Mouse (Mus musculus): ENCODE measurements around the gene Ager. TPM values are rescaled to one million over a fixed set of nuclear protein-coding genes. Genes with fewer than 3 reads are reported as not detected.

The Ager gene
- 2.8 and 3.9 TPM in 2 replicates for polyA plus RNA-seq (2015; fragmentation: Nextera tagmentation; extraction: Ambion mirVana)

DNA sequence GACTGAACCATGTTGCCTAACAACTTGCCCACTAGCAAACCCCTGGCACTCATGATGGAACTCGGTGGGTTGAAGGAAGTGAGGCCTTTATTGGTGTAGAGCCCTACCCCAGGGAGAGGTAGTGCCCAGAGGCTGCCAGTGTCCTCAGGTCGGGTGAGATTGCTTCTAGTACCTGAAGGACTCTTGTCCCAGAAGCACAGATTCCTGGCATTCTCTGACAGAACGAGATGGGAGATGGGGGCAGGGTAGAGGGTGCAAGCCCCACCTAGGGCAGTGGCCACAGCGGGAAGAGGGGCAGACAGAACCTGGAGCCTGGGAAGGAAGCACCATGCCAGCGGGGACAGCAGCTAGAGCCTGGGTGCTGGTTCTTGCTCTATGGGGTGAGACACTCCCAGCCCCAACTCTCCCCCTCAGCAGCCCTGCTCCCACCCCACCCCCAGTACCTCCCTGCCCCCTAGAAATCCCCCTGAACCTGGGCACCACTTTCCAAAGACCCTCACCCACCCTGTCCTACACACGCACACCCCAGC is at the start of gene Ager:
Gene Ager (plus strand): TSS at position 297 of the 530 bp plus-strand sequence.

GRCm38 (mm10) chr17:34564003-34564421 is 33.6 kb upstream of the Ager start, which contains the start of gene Notch4:
Notch4 (plus strand) TSS chr17:34564268.

GRCm38 (mm10) chr17:34589681-34590101 is 8.0 kb upstream of the Ager start, which contains the start of gene Gpsm3:
Gpsm3 (plus strand) TSS chr17:34589806.

GRCm38 (mm10) chr17:34591029-34591993 is 6.4 kb upstream of the Ager start, which contains the start of gene Pbx2:
Pbx2 (plus strand) TSS chr17:34591266.

GRCm38 (mm10) chr17:34603375-34604060 is 5.9 kb downstream of the Ager start, which contains the start of gene Rnf5:
Rnf5 (minus strand) TSS chr17:34603690.

DNA sequence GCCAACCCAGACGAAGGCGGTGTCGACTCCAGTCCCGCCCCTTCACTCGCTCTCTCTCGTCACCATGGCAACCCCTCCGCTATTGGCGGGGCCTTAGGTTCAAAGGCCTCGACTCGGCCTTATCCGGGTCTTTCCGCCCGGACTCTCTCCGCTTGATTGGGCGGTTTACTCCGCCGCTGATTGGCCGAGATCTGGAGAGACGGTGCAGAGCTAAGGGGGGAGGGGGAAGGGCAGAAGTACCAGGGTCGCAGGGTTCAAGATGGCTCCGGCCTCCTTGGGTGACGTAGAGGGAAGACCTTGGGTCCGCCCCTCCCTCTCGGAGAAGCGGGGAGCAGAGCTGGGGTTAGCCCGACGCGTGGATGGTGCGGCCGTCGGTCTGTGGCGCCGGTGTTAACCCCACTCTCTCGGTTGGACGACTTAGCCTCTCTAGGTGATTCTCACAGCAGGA is 6.4 kb downstream of the Ager start, which contains the start of gene Agpat1:
Gene Agpat1 (plus strand): TSS at position 202 of the 448 bp plus-strand sequence.

DNA sequence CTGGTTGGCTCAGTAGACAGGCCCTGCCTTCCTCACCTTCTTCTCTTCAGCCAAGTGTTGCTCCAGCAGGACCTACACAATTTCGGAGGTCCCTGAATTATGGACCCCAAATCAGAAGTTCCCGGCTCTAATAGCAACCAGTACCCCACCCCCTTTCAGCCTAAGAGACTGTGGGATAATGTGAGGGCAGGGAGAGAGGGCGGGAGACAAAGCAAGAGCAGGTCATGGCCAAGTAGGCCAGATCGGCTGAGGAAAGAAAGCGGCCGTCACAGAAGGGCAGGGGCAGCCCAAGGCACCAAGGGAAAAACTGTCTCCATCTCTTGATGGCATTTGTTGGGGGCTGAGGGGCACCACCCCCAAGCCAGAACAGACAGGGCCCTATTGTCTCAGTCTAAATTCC is 18.2 kb downstream of the Ager start, which contains the start of gene Egfl8:
Gene Egfl8 (minus strand): TSS at position 101 of the 400 bp plus-strand sequence.

GRCm38 (mm10) chr17:34627943-34628643 is 30.4 kb downstream of the Ager start, which contains the start of gene Ppt2:
Ppt2 (minus strand) TSS chr17:34628510.

GRCm38 (mm10) chr17:34629221-34629751 is 31.6 kb downstream of the Ager start, which contains the start of gene Prrt1:
Prrt1 (plus strand) TSS chr17:34629533.

GRCm38 (mm10) chr17:34644608-34645007 is 46.9 kb downstream of the Ager start, which contains the start of gene Fkbpl:
Fkbpl (plus strand) TSS chr17:34644764.

GRCm38 (mm10) chr17:34646906-34647787 is 49.5 kb downstream of the Ager start, which contains the start of gene Atf6b:
Atf6b (plus strand) TSS chr17:34647146.

Other genes starting within 250 kb of the Ager start
- gene Btnl2, start 243.0 kb upstream of the Ager start, polyA plus RNA-seq (2015; fragmentation: Nextera tagmentation; extraction: Ambion mirVana): 0.20 and 0.27 TPM in 2 replicates
- 0.07 and 0.14 TPM in 2 replicates for gene Btnl1, start 220.7 kb upstream of the Ager start, polyA plus RNA-seq (2015; fragmentation: Nextera tagmentation; extraction: Ambion mirVana)
- gene BC051142, start 199.0 kb upstream of the Ager start, polyA plus RNA-seq (2015; fragmentation: Nextera tagmentation; extraction: Ambion mirVana): 0.20 and 0.57 TPM in 2 replicates
- gene Btnl4, start 120.5 kb upstream of the Ager start, polyA plus RNA-seq (2015; fragmentation: Nextera tagmentation; extraction: Ambion mirVana): not detected in 2 replicates
- gene Btnl6, start 80.5 kb upstream of the Ager start, polyA plus RNA-seq (2015; fragmentation: Nextera tagmentation; extraction: Ambion mirVana): not detected in 2 replicates
- 2.3 and 4.1 TPM in 2 replicates for gene Notch4, start 33.6 kb upstream of the Ager start, polyA plus RNA-seq (2015; fragmentation: Nextera tagmentation; extraction: Ambion mirVana)
- 43.9 and 63.3 TPM in 2 replicates for gene Gpsm3, start 8.1 kb upstream of the Ager start, polyA plus RNA-seq (2015; fragmentation: Nextera tagmentation; extraction: Ambion mirVana)
- gene Pbx2, start 6.6 kb upstream of the Ager start, polyA plus RNA-seq (2015; fragmentation: Nextera tagmentation; extraction: Ambion mirVana): 7.4 and 9.3 TPM in 2 replicates
- gene Rnf5, start 5.8 kb downstream of the Ager start, polyA plus RNA-seq (2015; fragmentation: Nextera tagmentation; extraction: Ambion mirVana): 70.9 and 75.6 TPM in 2 replicates
- 22.9 and 23.1 TPM in 2 replicates for gene Agpat1, start 6.4 kb downstream of the Ager start, polyA plus RNA-seq (2015; fragmentation: Nextera tagmentation; extraction: Ambion mirVana)
- gene Egfl8, start 18.1 kb downstream of the Ager start, polyA plus RNA-seq (2015; fragmentation: Nextera tagmentation; extraction: Ambion mirVana): 2.1 and 2.8 TPM in 2 replicates
- 10.5 and 14.2 TPM in 2 replicates for gene Ppt2, start 30.6 kb downstream of the Ager start, polyA plus RNA-seq (2015; fragmentation: Nextera tagmentation; extraction: Ambion mirVana)
- gene Prrt1, start 31.7 kb downstream of the Ager start, polyA plus RNA-seq (2015; fragmentation: Nextera tagmentation; extraction: Ambion mirVana): 0.11 and 0.19 TPM in 2 replicates
- gene Fkbpl, start 46.9 kb downstream of the Ager start, polyA plus RNA-seq (2015; fragmentation: Nextera tagmentation; extraction: Ambion mirVana): 6.8 and 8.6 TPM in 2 replicates
- 18.6 and 26.1 TPM in 2 replicates for gene Atf6b, start 49.3 kb downstream of the Ager start, polyA plus RNA-seq (2015; fragmentation: Nextera tagmentation; extraction: Ambion mirVana)
- 2.2 and 3.9 TPM in 2 replicates for gene Tnxb, start 72.7 kb downstream of the Ager start, polyA plus RNA-seq (2015; fragmentation: Nextera tagmentation; extraction: Ambion mirVana)
- 2.7 and 2.8 TPM in 2 replicates for gene C4b, start 146.0 kb downstream of the Ager start, polyA plus RNA-seq (2015; fragmentation: Nextera tagmentation; extraction: Ambion mirVana)
- gene Cyp21a1, start 206.7 kb downstream of the Ager start, polyA plus RNA-seq (2015; fragmentation: Nextera tagmentation; extraction: Ambion mirVana): not detected in 2 replicates
- gene Stk19, start 239.1 kb downstream of the Ager start, polyA plus RNA-seq (2015; fragmentation: Nextera tagmentation; extraction: Ambion mirVana): 33.1 and 34.3 TPM in 2 replicates
- gene Dxo, start 239.2 kb downstream of the Ager start, polyA plus RNA-seq (2015; fragmentation: Nextera tagmentation; extraction: Ambion mirVana): 32.9 and 33.7 TPM in 2 replicates

Measured in spleen, postnatal 0 days (tissue).